Mouse (Mus musculus): ENCODE data around the gene Pink1.

DNA sequence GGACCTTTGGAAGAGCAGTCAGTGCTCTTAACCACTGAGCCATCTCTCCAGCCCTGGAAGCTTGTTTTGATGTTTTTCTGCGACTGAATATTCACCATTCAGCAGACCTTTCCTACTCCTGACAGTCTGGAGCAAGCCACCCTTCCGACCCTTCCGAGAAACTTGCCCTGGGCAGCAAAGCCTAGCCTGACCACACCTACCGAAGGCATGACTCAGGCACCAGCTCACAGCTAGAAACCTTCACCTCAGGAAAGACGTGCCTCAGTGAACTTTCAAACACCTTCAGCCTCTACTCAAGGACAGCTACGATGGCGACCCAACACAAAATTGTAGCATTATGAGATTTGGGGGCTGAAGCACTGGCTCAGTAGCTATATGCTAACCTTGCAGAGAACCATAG, 36.8 kb upstream of the Pink1 start:
- TF ChIP-seq CTCF (IDR thresholded peaks at IDR 0.05; ENCODE audit: low read depth, low read length) (no peak), POLR2A (IDR thresholded peaks at IDR 0.05; ENCODE audit: borderline replicate concordance, low read depth, low read length) (no peak)

Data from bone marrow macrophage, adult 2 months (primary cell).